Mouse (Mus musculus) CH12.LX (cell line): ENCODE measurements at regions not wholly inside any gene's neighbourhood (a gene's known extent, or its start where the extent isn't known, plus 50 kb on each side); places are given as distances from the start of the nearest gene placed in this dataset.

Experiments used
- CTCF ChIP-seq, 2 experiments: IDR thresholded peaks in 1 of 2; conservative IDR thresholded peaks in 1 of 2; 2 replicates each; pipeline ENCODE4 v1.5.1; 2011 to 2012; ENCODE audit warnings: low read depth in 2 of 2, low read length in 2 of 2, improper control_type of control experiment in 1 of 2, inconsistent platforms in 1 of 2, mild to moderate bottlenecking in 1 of 2, moderate library complexity in 1 of 2
- EP300 ChIP-seq: IDR thresholded peaks from 2 replicates; pipeline ENCODE4 v1.6.1; 2011; ENCODE audit warnings: low read length, improper control_type of control experiment
- ETS1 ChIP-seq: conservative IDR thresholded peaks from 2 replicates; pipeline ENCODE4 v1.6.1; 2012; ENCODE audit warnings: low read depth, mild to moderate bottlenecking, inconsistent platforms, low read length, improper control_type of control experiment, moderate library complexity
- HCFC1 ChIP-seq: IDR thresholded peaks from 2 replicates; pipeline ENCODE4 v1.6.1; 2012; ENCODE audit warnings: low read depth, mild to moderate bottlenecking, inconsistent platforms, low read length, improper control_type of control experiment
- JUN ChIP-seq: IDR thresholded peaks from 2 replicates; pipeline ENCODE4 v1.6.1; 2011; ENCODE audit warnings: low read depth, mild to moderate bottlenecking, low read length, improper control_type of control experiment, moderate library complexity; ENCODE audit not compliant: insufficient read depth
- JUND ChIP-seq: conservative IDR thresholded peaks from 2 replicates; pipeline ENCODE4 v1.6.1; 2011; ENCODE audit warnings: low read depth, low read length, improper control_type of control experiment
- MAZ ChIP-seq: IDR thresholded peaks from 2 replicates; pipeline ENCODE4 v1.6.1; 2012; ENCODE audit warnings: low read depth, mild to moderate bottlenecking, inconsistent platforms, low read length, improper control_type of control experiment, moderate library complexity
- MXI1 ChIP-seq: IDR thresholded peaks from 2 replicates; pipeline ENCODE4 v1.6.1; 2011; ENCODE audit warnings: mild to moderate bottlenecking, low read depth, low read length, improper control_type of control experiment
- POLR2A ChIP-seq: IDR thresholded peaks from 2 replicates; pipeline ENCODE4 v1.6.1; 2011; ENCODE audit warnings: low read depth, mild to moderate bottlenecking, improper control_type of control experiment, low read length
- SMC3 ChIP-seq: IDR thresholded peaks from 2 replicates; pipeline ENCODE4 v1.6.1; 2011; ENCODE audit warnings: low read depth, low read length, improper control_type of control experiment
- TBP ChIP-seq: conservative IDR thresholded peaks from 2 replicates; pipeline ENCODE4 v1.6.1; 2011; ENCODE audit warnings: low read depth, low read length, improper control_type of control experiment

DNA sequence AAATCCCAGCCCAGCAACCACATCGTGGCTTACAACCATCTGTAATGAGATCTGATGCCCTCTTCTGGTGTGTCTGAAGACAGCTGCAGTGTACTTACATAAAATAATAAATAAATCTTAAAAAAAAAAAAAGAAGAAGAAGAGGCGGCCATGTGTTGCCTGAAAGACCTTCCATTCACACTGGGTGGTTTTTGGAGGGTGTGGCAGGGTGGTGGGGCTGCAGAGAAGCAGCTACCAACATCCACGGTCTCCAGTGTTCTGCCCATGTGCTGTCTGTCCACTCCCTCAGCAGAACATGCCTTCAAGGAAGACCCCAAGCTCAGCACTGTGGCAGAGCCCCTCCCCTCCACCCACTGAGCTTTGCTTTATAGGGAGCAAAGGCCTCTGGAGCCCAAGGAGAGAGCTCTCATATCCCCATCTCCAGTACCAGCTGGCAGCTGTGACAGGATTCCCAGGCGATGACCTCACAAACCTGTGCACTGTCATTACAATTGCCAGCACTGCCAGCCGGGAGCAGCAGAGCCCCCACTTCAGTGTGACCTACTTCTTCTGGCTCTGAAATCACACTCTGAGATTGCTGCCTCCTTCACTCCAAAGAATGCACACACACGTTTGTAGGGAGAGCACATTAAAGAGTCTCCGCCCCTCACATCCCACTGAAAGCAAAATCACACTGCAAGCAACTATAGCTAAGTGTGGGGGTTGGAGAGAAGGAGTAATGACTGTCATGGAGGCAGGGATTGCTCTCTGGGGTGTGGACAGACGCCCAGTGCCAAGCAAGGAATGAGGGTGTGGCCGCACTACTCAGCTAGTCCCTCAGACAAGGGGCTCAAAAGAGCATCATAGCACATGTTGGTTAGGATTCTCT, 82.8 kb upstream of the Klf13 start:
- TF ChIP-seq SMC3 (no peak), CTCF (conservative IDR thresholded peaks at IDR 0.05 in 1 of 2, IDR thresholded peaks at IDR 0.05 in 1 of 2; ENCODE audit: low read depth in 2 of 2, low read length in 2 of 2) (no peak), EP300 (no peak), POLR2A (no peak), MXI1 (no peak), HCFC1 (no peak), JUN (no peak), MAZ (no peak), ETS1 (no peak), TBP (no peak), JUND (no peak)
